Mouse (Mus musculus) adrenal gland, postnatal 4 days (tissue): Measurements from ENCODE around the gene AL731706.1. TPM values are rescaled to one million over a fixed set of nuclear protein-coding genes. Genes with fewer than 3 reads are reported as not detected.

Source experiments
- DNase-seq, 2 experiments: peaks; one replicate each; pipeline ENCODE4 v3.0.0; 2021 to 2022; ENCODE audit warnings: low spot score in 2 of 2, mixed read lengths in 2 of 2
- total RNA-seq, 2 experiments: library from RNA; stranded (reverse); gene quantifications; 2 replicates each; pipeline ENCODE4 v1.2.3; 2021

The AL731706.1 gene
- total RNA-seq, 2 experiments from 2014 or later = 9.4 to 12.6 TPM

DNA sequence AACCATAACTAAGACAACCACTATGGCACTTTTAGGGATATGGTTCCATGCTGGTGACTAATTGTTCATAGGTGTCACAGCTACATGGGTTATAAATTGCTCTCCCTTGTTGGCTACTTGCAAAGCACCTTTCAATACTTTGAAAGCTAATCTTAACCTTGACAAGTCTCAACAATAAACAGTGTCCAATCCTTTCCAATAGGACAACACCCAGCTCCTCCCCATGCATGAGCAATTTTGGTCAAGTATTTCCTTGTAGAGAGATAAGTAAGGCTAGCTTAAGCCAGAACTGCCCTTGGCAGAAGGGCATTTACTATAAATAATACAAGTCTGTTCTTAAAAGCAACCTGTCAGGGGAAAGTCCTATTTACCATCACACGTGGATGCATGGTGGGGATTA is 53.2 kb downstream of the AL731706.1 start:
- DNase-seq = no peak

DNA sequence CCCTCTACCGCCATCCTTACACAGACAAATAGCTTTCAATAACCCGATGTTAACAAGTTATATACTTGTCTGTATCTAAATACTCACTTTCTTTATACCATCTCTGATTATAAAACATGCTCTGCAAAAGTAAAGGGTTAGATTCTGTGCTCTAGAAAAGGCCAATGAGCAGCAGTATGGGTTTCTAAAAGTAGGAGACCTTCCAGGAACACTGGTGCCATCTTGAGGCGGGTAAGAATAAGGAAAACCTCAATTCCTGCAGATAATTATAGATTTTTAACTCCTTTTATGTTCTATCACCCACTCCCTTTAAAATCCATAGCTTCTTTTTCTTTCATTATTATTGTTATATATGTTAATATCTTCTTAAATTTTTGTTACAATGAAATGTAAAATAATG is 55.3 kb downstream of the AL731706.1 start:
- DNase-seq = no peak

DNA sequence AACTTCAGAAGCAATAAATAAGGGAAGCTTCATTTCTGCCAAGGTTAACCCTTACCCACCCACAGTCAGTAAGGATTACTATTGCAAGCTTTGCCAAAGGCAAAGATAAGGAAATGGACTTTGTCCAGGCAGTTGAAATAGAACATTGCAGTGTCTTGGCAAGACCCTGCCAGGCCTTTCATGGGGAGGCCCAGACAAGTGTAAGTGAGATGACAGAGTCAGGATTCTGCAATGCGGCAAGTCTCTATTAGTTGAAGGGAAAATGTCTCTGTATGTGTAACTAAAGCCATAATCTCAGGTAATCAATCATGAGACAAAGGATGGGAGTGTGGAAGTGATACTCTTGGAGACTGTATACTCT is 56.5 kb downstream of the AL731706.1 start:
- DNase-seq = no peak

DNA sequence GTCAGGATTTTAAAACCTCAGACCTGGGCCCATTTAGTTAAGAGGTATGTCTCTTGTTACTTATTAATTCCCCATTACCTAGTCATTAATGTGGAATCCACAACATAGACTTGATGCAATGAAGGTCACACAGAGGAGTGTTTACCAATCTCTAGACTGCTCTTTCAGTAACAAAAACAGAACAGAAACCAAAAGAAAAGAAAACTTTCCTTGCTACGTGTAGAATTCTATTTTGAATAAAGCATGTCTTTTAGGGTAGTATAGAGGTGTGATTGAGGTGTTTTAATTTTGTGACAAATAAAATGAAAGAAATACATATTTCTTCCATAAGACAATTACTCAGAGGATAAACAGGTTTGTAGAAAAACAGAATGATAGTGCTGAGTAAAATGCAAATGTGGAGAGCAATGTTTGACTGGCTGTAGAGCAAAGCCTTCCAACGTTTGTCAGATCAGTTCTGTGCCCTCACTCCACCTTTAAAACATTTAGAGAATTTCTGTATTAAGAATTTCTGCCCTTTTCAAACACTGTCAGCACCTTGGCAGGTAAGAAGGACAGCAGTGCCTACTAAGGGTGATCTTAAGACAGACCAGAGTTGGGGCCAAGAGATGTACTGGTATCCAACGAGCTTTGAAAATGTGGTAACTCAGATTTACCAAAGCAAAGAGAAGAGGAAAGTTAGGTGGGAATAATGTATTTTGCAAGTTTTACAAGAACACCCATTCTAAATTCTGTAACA is 57.0 kb downstream of the AL731706.1 start:
- DNase-seq = no peak

DNA sequence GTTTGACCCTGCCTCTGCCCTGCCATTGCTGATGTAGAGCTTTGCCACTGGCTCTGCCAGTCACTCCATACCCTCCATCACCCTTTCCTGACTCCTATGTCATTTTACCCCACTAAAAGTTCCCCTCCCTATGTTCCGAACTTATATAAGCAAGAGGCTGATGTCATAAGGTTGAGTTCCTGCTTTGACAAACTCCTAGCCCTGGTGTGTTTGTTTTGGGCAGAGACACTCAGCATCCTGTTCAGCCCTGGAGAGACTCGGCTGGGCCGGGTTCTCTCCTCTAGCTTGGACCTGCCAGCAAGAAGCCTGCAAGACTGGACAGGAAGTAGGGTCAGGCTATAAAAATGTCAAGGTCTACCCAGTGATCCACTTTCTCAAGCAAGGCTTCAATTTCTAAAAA is 58.3 kb downstream of the AL731706.1 start:
- no peak for DNase-seq

Other genes with a start within 250 kb of the AL731706.1 start
- gene Snap25, start 177.9 kb downstream of the AL731706.1 start, total RNA-seq = 10 to 100 TPM; 57.9 to 70.7 TPM
- 10 to 100 TPM in 1 of 2 experiments, not detected in 1; 20.2 TPM for gene AL731706.2, start 5.7 kb downstream of the AL731706.1 start, total RNA-seq
- gene Slx4ip, start 171 bp downstream of the AL731706.1 start, total RNA-seq = 1 to 10 TPM; 7.4 to 7.6 TPM
- 10 to 100 TPM; 13.2 to 18.9 TPM for gene Mkks, start within 50 bp of the AL731706.1 start, total RNA-seq
- gene Jag1, start 225.3 kb upstream of the AL731706.1 start, total RNA-seq = 10 to 100 TPM; 17.0 to 29.9 TPM